Mouse (Mus musculus): ENCODE results near the gene Megf6.

Megf6 gene

GRCm38 (mm10) chr4:154170506-154171150, at the start of gene Megf6:
Megf6 (plus strand) TSS chr4:154170730.
- in situ Hi-C loops (cut with MboI; ENCODE audit: low pct_unique_long_range_greater_than_20kb in 1 of 2, low sequenced_read_pairs in 2 of 2, unreplicated experiment in 1 of 2), result no loop called here

- in situ Hi-C loops (cut with MboI; ENCODE audit: low pct_unique_long_range_greater_than_20kb in 1 of 2, low sequenced_read_pairs in 2 of 2, unreplicated experiment in 1 of 2), result no loop called here
Measured at GRCm38 (mm10) chr4:154121800-154122199, 48.7 kb upstream of the Megf6 start.

DNA sequence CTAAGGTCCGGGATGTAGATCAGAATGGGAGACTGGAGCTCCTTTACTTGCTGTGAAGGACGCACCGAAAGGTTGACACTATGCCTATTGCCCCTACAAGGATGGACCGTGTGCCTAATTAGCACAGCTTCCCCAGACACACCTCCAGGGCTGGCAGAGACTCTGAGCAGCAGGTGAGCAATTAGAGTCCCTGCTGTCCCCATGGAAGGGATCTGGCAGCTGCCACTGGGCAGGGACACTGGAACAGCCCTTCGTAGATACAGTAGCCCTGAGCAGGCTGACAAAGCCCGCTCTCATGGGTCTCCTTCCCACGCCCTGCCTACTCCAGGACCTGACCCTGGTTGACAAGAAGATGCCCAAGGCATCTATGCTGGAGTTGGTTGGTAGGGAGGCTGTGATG, 48.2 kb upstream of the Megf6 start:
- in situ Hi-C loops (cut with MboI; ENCODE audit: low pct_unique_long_range_greater_than_20kb in 1 of 2, low sequenced_read_pairs in 2 of 2, unreplicated experiment in 1 of 2), result no loop called here

GRCm38 (mm10) chr4:154123553-154123952, 47.0 kb upstream of the Megf6 start:
- in situ Hi-C loops (cut with MboI; ENCODE audit: low pct_unique_long_range_greater_than_20kb in 1 of 2, low sequenced_read_pairs in 2 of 2, unreplicated experiment in 1 of 2), result no loop called here

- in situ Hi-C loops (cut with MboI; ENCODE audit: low pct_unique_long_range_greater_than_20kb in 1 of 2, low sequenced_read_pairs in 2 of 2, unreplicated experiment in 1 of 2), result no loop called here
Measured at GRCm38 (mm10) chr4:154125202-154125601, 45.3 kb upstream of the Megf6 start.

DNA sequence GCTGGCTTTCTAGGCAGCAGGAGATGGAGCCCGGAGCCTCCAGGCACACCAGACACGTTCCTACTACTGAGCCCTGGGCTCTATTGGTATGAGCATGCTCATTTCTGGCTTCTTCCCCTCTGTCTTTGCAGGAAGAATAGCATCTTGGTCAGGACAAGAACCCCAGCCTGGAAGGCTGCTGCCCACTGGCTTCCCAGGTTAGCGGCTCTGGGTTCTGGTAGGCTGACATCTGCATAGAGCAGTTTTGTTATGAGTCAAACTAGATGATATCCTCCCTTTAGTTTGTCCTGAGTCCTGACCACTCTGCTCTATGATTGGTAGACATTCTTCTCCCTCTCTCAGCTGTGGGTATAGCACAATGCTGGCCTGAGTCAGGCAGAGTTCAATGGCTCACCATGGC, 43.3 kb upstream of the Megf6 start:
- in situ Hi-C loops (cut with MboI; ENCODE audit: low pct_unique_long_range_greater_than_20kb in 1 of 2, low sequenced_read_pairs in 2 of 2, unreplicated experiment in 1 of 2), result no loop called here

DNA sequence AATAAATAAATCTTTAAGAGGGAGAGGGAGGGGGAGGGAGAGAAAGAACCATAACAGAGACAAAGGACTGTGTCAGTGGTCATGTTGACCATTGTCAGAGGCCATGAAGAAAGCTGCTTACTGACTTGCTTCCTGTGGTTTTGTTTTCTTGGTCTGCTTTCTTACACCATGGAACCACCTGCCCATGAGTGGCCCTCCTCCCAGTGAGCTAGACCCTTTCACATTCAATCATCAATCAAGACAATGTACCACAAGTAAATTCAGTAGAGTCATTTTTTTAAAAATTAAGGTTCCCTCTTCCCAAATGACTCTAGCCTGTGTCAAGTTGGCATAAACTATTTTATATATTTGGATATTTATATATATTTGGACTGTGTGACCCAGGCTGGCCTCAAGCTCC, 40.6 kb upstream of the Megf6 start:
- in situ Hi-C loops (cut with MboI; ENCODE audit: low pct_unique_long_range_greater_than_20kb in 1 of 2, low sequenced_read_pairs in 2 of 2, unreplicated experiment in 1 of 2), result no loop called here

- in situ Hi-C loops (cut with MboI; ENCODE audit: low pct_unique_long_range_greater_than_20kb in 1 of 2, low sequenced_read_pairs in 2 of 2, unreplicated experiment in 1 of 2), result no loop called here
Measured at GRCm38 (mm10) chr4:154131894-154132293, 38.6 kb upstream of the Megf6 start.

DNA sequence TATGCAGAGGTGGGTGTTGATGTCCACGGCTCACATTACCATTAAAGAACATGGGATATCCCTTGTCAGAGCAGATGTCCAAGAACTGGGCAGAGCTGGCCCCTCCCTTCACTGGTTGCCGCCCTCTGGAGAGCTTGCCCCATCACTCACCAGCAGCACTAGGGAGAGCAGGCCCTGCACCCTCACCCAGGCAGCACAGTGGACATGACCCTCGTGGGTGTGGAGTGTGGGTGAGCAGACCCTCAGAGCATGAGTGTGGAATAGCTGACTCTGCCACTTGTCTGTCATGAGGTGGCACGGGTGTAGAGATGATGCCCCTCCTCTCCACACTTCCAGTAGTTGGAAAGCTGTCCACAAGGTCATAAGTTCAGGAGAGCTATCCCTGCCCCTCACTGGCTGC, 35.7 kb upstream of the Megf6 start:
- in situ Hi-C loops (cut with MboI; ENCODE audit: low pct_unique_long_range_greater_than_20kb in 1 of 2, low sequenced_read_pairs in 2 of 2, unreplicated experiment in 1 of 2), result no loop called here

DNA sequence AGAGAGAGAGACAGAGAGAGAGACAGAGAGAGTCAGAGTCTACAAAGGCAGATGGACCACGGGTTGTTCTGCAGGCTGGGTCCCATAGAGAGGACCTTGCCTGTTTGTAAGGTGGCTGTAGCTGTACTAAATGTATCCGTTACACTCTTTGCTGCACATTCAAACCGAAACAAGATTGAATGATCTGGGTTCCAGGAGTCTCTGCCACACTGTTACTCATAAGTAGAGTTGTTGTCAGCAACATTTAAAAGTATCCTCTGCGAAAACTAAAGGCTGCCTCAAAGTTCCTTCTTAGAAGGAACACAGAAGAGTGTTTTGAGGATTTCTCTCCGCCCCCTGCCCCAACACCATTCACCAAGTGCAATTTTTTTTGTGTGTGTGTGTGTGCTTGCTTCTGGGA, 33.4 kb upstream of the Megf6 start:
- in situ Hi-C loops (cut with MboI; ENCODE audit: low pct_unique_long_range_greater_than_20kb in 1 of 2, low sequenced_read_pairs in 2 of 2, unreplicated experiment in 1 of 2), result no loop called here

- in situ Hi-C loops (cut with MboI; ENCODE audit: low pct_unique_long_range_greater_than_20kb in 1 of 2, low sequenced_read_pairs in 2 of 2, unreplicated experiment in 1 of 2), result no loop called here
Measured at GRCm38 (mm10) chr4:154139671-154140181, 30.8 kb upstream of the Megf6 start.

DNA sequence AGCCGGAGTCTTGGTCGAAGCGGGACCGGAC, 30.5 kb upstream of the Megf6 start, which contains the start of gene Trp73:
Gene Trp73, minus strand, starts transcription at position 27 of the 31 bp plus-strand sequence.
- in situ Hi-C loops (cut with MboI; ENCODE audit: low pct_unique_long_range_greater_than_20kb in 1 of 2, low sequenced_read_pairs in 2 of 2, unreplicated experiment in 1 of 2), result no loop called here

- in situ Hi-C loops (cut with MboI; ENCODE audit: low pct_unique_long_range_greater_than_20kb in 1 of 2, low sequenced_read_pairs in 2 of 2, unreplicated experiment in 1 of 2), result no loop called here
Measured at GRCm38 (mm10) chr4:154140213-154141008, 30.1 kb upstream of the Megf6 start.

DNA sequence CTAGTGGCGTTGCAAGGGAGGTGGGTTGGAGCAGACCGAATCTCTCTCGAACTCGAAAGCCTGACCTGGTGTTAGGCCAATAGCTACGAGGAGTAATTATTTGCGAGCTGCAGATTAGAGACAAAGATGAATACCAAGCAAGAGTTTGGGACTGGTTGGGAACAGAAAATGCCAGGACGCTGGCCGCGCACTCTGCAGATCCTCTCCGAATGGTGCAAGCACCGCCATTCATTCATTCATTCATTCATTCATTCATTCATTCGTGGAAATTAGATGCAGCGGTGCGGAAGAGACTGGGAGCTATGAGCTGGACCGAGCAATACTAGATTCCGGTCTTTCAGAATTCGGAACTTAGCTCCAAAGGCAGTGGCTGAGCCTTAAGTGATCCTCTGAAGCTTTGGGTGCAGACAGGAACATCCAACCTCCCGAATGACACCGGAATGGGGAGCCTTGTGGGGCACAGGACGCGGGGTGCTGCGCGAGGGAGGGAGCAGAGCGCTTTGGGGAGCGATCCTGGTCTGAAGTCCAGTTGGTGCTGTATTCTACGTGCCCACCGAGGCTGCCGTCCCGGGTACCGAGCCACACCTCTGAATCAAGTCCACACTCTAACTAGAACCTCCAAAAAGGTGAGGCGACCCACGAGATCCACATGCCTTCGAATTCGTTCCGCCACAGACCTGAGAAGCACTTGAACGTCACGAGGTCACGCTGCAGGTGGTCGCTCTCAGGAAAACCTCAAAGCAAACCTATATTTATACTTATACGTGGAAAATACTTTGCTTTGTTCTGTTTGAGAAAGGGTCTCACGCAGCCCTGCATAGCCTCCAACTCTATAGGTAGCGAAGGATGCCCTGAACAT, 29.3 kb upstream of the Megf6 start:
- in situ Hi-C loops (cut with MboI; ENCODE audit: low pct_unique_long_range_greater_than_20kb in 1 of 2, low sequenced_read_pairs in 2 of 2, unreplicated experiment in 1 of 2), result no loop called here

DNA sequence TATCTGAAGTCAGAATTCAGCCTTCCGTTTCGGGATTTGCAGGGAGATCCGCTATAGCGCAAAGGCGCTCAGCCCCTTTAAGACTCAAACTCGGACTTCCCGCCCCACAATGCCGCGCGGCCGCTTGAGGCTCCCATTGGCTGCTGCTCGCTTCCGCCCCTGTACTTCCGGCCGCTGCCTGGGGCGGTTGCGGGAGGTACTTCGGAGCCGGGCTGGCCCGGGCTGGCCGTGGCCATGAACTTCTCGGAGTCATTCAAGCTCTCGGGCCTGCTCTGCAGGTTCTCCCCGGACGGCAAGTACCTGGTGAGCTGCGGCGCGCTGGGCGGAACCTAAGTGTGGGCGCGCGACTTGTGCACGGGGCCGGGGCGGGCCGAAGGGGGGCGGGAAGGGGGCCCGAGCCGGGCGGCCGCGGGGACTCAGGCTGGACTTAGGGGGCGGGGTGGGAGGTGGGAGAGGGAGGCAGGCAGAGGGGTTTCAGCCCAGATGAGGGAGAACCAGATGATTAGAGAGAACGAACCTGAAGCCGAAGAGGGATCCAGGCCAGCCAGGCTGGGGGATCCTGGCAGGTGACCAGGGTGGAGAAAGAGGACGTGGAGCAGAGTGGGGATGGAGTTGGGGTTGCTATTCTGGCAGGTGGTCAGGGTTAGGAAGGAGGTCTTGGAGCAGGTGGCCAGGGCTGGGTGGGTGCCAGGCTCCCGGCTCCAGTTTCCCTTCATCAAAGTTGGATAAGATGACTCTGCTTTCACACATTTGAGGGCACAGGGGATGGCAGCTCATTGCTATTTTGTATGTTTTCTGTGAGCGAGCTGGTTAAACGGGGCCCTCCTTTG, 28.1 kb upstream of the Megf6 start, which contains the start of gene Wrap73:
Gene Wrap73, plus strand, starts transcription at position 162 of the 830 bp plus-strand sequence.
- in situ Hi-C loops (cut with MboI; ENCODE audit: low pct_unique_long_range_greater_than_20kb in 1 of 2, low sequenced_read_pairs in 2 of 2, unreplicated experiment in 1 of 2), result no loop called here

GRCm38 (mm10) chr4:154144712-154145111, 25.8 kb upstream of the Megf6 start:
- in situ Hi-C loops (cut with MboI; ENCODE audit: low pct_unique_long_range_greater_than_20kb in 1 of 2, low sequenced_read_pairs in 2 of 2, unreplicated experiment in 1 of 2), result no loop called here

- in situ Hi-C loops (cut with MboI; ENCODE audit: low pct_unique_long_range_greater_than_20kb in 1 of 2, low sequenced_read_pairs in 2 of 2, unreplicated experiment in 1 of 2), result no loop called here
Measured at GRCm38 (mm10) chr4:154146342-154146741, 24.2 kb upstream of the Megf6 start.

DNA sequence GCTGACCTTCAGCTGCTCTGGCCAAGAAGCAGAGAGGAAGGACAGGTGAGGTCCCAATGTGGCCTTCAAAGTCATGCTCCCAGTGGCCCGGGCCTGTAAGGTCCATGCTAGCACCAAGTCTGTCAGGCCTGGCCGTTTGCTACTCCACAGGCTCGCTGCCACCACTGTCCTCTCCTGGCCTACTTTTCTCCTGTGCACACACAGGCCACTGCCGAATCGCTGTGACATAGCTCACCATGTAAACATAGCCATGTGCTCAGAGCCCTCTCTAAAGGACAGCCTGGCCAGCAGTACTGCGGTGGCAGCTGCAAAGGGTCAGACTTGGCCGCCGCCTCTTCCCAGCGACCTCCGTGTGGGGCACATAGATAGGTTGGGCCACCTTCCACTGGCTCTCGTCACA, 16.4 kb upstream of the Megf6 start:
- in situ Hi-C loops (cut with MboI; ENCODE audit: low pct_unique_long_range_greater_than_20kb in 1 of 2, low sequenced_read_pairs in 2 of 2, unreplicated experiment in 1 of 2), result no loop called here

GRCm38 (mm10) chr4:154156050-154156449, 14.5 kb upstream of the Megf6 start:
- in situ Hi-C loops (cut with MboI; ENCODE audit: low pct_unique_long_range_greater_than_20kb in 1 of 2, low sequenced_read_pairs in 2 of 2, unreplicated experiment in 1 of 2), result no loop called here
